Mouse (Mus musculus) heart, embryonic 11.5 days (tissue): ENCODE data around the gene Hist1h2bj. TPM values are rescaled to one million over a fixed set of nuclear protein-coding genes. Genes with fewer than 3 reads are reported as not detected.

Source experiments
- ATAC-seq: fragments of 200-750 bp; cut with Nextera tagmentation; replicated peaks from 2 replicates; pipeline ENCODE4 v1.8.0; 2017; ENCODE audit warnings: moderate library complexity; ENCODE audit not compliant: insufficient number of reproducible peaks, low FRiP score, low TSS enrichment
- H3K27ac ChIP-seq: fragments of 300-500 bp; sonication (generic); 2 replicates; pipeline ENCODE4 v1.5.1; 2014; ENCODE audit warnings: mild to moderate bottlenecking, low read depth, low read length
- H3K27me3 ChIP-seq: fragments of 300-500 bp; sonication (generic); 2 replicates; pipeline ENCODE4 v1.6.1; 2014; ENCODE audit warnings: mild to moderate bottlenecking, low read length, mixed read lengths; ENCODE audit not compliant: control insufficient read depth, insufficient read depth
- H3K36me3 ChIP-seq: fragments of 300-500 bp; sonication (generic); 2 replicates; pipeline ENCODE4 v1.6.1; 2014; ENCODE audit warnings: mild to moderate bottlenecking, low read length, moderate library complexity, mixed read lengths; ENCODE audit not compliant: control insufficient read depth, insufficient read depth
- H3K4me1 ChIP-seq: fragments of 300-500 bp; sonication (generic); 2 replicates; pipeline ENCODE4 v1.6.1; 2014; ENCODE audit warnings: low read length; ENCODE audit not compliant: control insufficient read depth, insufficient read depth
- H3K4me2 ChIP-seq: fragments of 300-500 bp; sonication (generic); 2 replicates; pipeline ENCODE4 v1.6.1; 2014; ENCODE audit warnings: mild to moderate bottlenecking, moderate library complexity
- H3K4me3 ChIP-seq: fragments of 300-500 bp; sonication (generic); 2 replicates; pipeline ENCODE4 v1.5.1; 2014; ENCODE audit warnings: low read depth, low read length
- H3K9ac ChIP-seq: fragments of 300-500 bp; sonication (generic); 2 replicates; pipeline ENCODE4 v1.6.1; 2014; ENCODE audit warnings: mild to moderate bottlenecking, low read depth, low read length, moderate library complexity
- H3K9me3 ChIP-seq: fragments of 300-500 bp; sonication (generic); replicated peaks from 2 replicates; pipeline ENCODE4 v1.6.1; 2016; ENCODE audit warnings: low read length; ENCODE audit not compliant: control insufficient read depth
- WGBS: fragments of 180-500 bp; shearing (Covaris S2); extraction: QIAGEN DNeasy Blood & Tissue Kit; methylation state at CpG from one replicate; pipeline ENCODE4 v1.1.7; 2014; ENCODE audit not compliant: insufficient replicate concordance; 5-methylcytosine and 5-hydroxymethylcytosine counted together
- polyA plus RNA-seq: library from polyadenylated mRNA; unstranded; fragments of >200 nt; fragmentation: Nextera tagmentation; extraction: Ambion mirVana; gene quantifications from 2 replicates; pipeline ENCODE4 v1.2.1, GENCODE M21; 2014

Hist1h2bj gene
- polyA plus RNA-seq, 1 experiment from 2014 or later, result 7.5 TPM

- Histone ChIP-seq H3K4me1 (0 out of 2 replicates have a peak, but pooled peaks cover 2% of the 10 kb centered on the region), H3K27ac (0 out of 2 replicates have a peak overlapping the region, but pooled peaks have one; percentile 7), H3K4me2 (peak overlapping the region; percentile 72), H3K36me3 (no peaks in the 10 kb centered on the region), H3K9me3 (no peaks in the 10 kb centered on the region), H3K9ac (peak overlapping the region; percentile 69), H3K4me3 (peak overlapping the region; percentile 61), H3K27me3 (no peaks in the 10 kb centered on the region; the same call in 1 of the 2 replicates)
- ATAC-seq, result no peak
- under 1% methylated on average over 11 of the region's 11 CpGs for WGBS
These were observed 21.4 kb upstream of the Hist1h2bj start for GRCm38 (mm10) chr13:22021581-22021980.

GRCm38 (mm10) chr13:22022241-22022640 is 20.8 kb upstream of the Hist1h2bj start:
- Histone ChIP-seq H3K36me3 (no peaks in the 10 kb centered on the region), H3K27me3 (no peaks in the 10 kb centered on the region; the same call in 1 of the 2 replicates), H3K9ac (peak overlapping the region; percentile 69), H3K4me2 (peak overlapping the region; percentile 72), H3K27ac (0 out of 2 replicates have a peak overlapping the region, but pooled peaks have one; percentile 7), H3K4me3 (peak overlapping the region; percentile 61), H3K4me1 (0 out of 2 replicates have a peak, but pooled peaks cover 2% of the 10 kb centered on the region), H3K9me3 (no peaks in the 10 kb centered on the region)
- WGBS, result under 1% methylated on average over 9 of the region's 9 CpGs
- ATAC-seq, result peak; percentile 69; the same call in 1 of the 2 replicates

GRCm38 (mm10) chr13:22026058-22027031 is 16.7 kb upstream of the Hist1h2bj start:
- Histone ChIP-seq H3K36me3 (no peaks in the 10 kb centered on the region), H3K9me3 (no peaks in the 10 kb centered on the region), H3K9ac (peak overlapping the region; percentile 77), H3K27me3 (no peaks in the 10 kb centered on the region), H3K27ac (no peak overlapping the region), H3K4me1 (no peaks in the 10 kb centered on the region; the same call in 1 of the 2 replicates), H3K4me2 (peak overlapping the region; percentile 63), H3K4me3 (peak overlapping the region; percentile 67)
- WGBS, result 2% methylated on average over 35 of the region's 35 CpGs
- no peak for ATAC-seq

- H3K4me1 ChIP-seq, result no peaks in the 10 kb centered on the region; the same call in 1 of the 2 replicates
- peak; percentile 76 for ATAC-seq
- WGBS, result under 1% methylated on average over 40 of the region's 40 CpGs
These were observed 14.1 kb upstream of the Hist1h2bj start for GRCm38 (mm10) chr13:22028673-22029460.

GRCm38 (mm10) chr13:22029928-22030327 is 13.1 kb upstream of the Hist1h2bj start:
- Histone ChIP-seq H3K4me2 (peak overlapping the region; percentile 55; the same call in 1 of the 2 replicates), H3K4me3 (no peak overlapping the region), H3K27me3 (no peaks in the 10 kb centered on the region), H3K4me1 (no peaks in the 10 kb centered on the region; the same call in 1 of the 2 replicates), H3K27ac (no peak overlapping the region), H3K9me3 (no peaks in the 10 kb centered on the region), H3K9ac (no peak overlapping the region), H3K36me3 (no peaks in the 10 kb centered on the region)
- ATAC-seq, result no peak
- 30% methylated on average over 8 of the region's 8 CpGs for WGBS

More at GRCm38 (mm10) chr13:22028673-22029460, 14.1 kb upstream of the Hist1h2bj start:
- Histone ChIP-seq H3K27me3 (no peaks in the 10 kb centered on the region), H3K27ac (peak overlapping the region; percentile 46), H3K4me3 (peak overlapping the region; percentile 44), H3K36me3 (no peaks in the 10 kb centered on the region), H3K9ac (peak overlapping the region; percentile 62), H3K9me3 (no peaks in the 10 kb centered on the region), H3K4me2 (peak overlapping the region; percentile 55)

GRCm38 (mm10) chr13:22030493-22030892 is 12.5 kb upstream of the Hist1h2bj start:
- no peak overlapping the region for H3K4me2 ChIP-seq
- no peak overlapping the region for H3K9ac ChIP-seq
- 19% methylated on average over 4 of the region's 4 CpGs for WGBS
- ATAC-seq, result no peak
- no peak overlapping the region for H3K4me3 ChIP-seq
- H3K9me3 ChIP-seq, result no peaks in the 10 kb centered on the region
- no peaks in the 10 kb centered on the region; the same call in 1 of the 2 replicates for H3K4me1 ChIP-seq
- H3K36me3 ChIP-seq, result no peaks in the 10 kb centered on the region
- H3K27ac ChIP-seq, result no peak overlapping the region
- H3K27me3 ChIP-seq, result no peaks in the 10 kb centered on the region

- Histone ChIP-seq H3K36me3 (no peaks in the 10 kb centered on the region), H3K4me1 (peaks cover 2% of the 10 kb centered on the region), H3K9me3 (no peaks in the 10 kb centered on the region), H3K27ac (peak overlapping the region; percentile 82; the same call in 1 of the 2 replicates), H3K27me3 (no peaks in the 10 kb centered on the region), H3K4me3 (peak overlapping the region; percentile 43; the same call in 1 of the 2 replicates), H3K4me2 (peak overlapping the region; percentile 70), H3K9ac (peak overlapping the region; percentile 52)
- no peak for ATAC-seq
- 53% methylated on average over 5 of the region's 5 CpGs for WGBS
These were observed 9.1 kb upstream of the Hist1h2bj start for GRCm38 (mm10) chr13:22033741-22034442.
